Mouse (Mus musculus): ENCODE data around the gene Tube1.

DNA sequence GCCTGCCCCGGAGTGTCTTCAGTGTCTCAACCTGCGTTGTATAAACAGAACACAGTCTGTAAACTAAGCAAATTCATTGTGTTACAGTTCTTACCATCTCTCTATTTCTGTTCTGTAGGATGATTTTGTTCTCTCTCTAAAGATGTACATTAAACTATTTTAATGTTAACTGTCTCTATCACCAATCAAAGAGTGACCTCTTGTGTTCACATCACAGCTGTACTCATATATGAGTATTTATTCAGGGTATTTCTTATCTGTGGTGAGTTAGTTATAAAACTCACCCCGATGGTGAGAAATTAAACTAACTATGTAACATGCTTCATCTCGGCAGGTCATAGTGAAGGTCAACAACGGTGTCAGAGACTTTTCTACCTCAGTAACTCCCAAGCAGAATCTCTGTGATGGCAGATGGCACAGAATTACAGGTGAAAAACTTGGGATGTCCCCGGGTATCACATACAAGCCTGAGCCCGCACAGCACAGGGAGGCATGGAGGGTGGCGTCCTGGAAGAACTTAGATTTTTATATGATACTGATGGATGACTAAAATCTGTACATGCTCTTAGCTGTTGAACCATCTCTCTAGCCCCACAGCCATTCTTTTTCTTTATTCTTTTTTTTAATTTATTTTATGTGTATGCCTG is 28.9 kb upstream of the Tube1 start:
- TF ChIP-seq POLR2A (IDR thresholded peaks at IDR 0.05; ENCODE audit: insufficient read length, low read depth) (no peak), USF1 (IDR thresholded peaks at IDR 0.05; ENCODE audit: low read depth) (no peak), E2F4 (IDR thresholded peaks at IDR 0.05; ENCODE audit: insufficient read depth) (no peak), POLR2AphosphoS2 (IDR thresholded peaks at IDR 0.05; ENCODE audit: insufficient read length, low read depth) (no peak), SRF (IDR thresholded peaks at IDR 0.05; ENCODE audit: control insufficient read depth, insufficient read length, low read depth) (no peak), MAX (IDR thresholded peaks at IDR 0.05; ENCODE audit: low read depth) (no peak), CEBPB (IDR thresholded peaks at IDR 0.05; ENCODE audit: insufficient read depth, poor library complexity, severe bottlenecking) (no peak), TCF12 (IDR thresholded peaks at IDR 0.05; ENCODE audit: insufficient read depth, poor library complexity, severe bottlenecking) (no peak), MYOG (IDR thresholded peaks at IDR 0.05; ENCODE audit: control insufficient read depth in 1 of 3, insufficient read depth in 1 of 3, insufficient read length in 2 of 3, low read depth in 2 of 3) (no peak)

Measured in myocyte (in vitro differentiated cells).